Mouse (Mus musculus): ENCODE measurements around the gene Tsen15. TPM values are rescaled to one million over a fixed set of nuclear protein-coding genes. Genes with fewer than 3 reads are reported as not detected.

The Tsen15 gene
- polyA plus RNA-seq (2016; fragmentation: Nextera tagmentation; extraction: Ambion mirVana): 94.1 and 96.7 TPM in 2 replicates

GRCm38 (mm10) chr1:152386188-152386835 is at the start of gene Tsen15:
Tsen15 (minus strand) TSS chr1:152386688.
- H3K4me2 ChIP-seq: peak within 1 kb of the TSS; percentile 72
- H3K27ac ChIP-seq: no peak within 1 kb of the TSS
- H3K36me3 ChIP-seq: peaks cover 12% of the 10 kb centered on the region
- WGBS: under 1% methylated on average over 57 of the region's 57 CpGs
- no peaks in the 10 kb centered on the region for H3K27me3 ChIP-seq
- H3K4me3 ChIP-seq (replicated peaks): peak within 1 kb of the TSS; percentile 90
- ATAC-seq (ENCODE audit: insufficient number of reproducible peaks, insufficient read depth, low FRiP score, low TSS enrichment, low read depth): peak; percentile 96
- H3K9me3 ChIP-seq: no peaks in the 10 kb centered on the region
- H3K4me1 ChIP-seq (replicated peaks): 0 out of 2 replicates have a peak, but pooled peaks cover 3% of the 10 kb centered on the region
- peak within 1 kb of the TSS; percentile 85 for H3K9ac ChIP-seq (replicated peaks)

DNA sequence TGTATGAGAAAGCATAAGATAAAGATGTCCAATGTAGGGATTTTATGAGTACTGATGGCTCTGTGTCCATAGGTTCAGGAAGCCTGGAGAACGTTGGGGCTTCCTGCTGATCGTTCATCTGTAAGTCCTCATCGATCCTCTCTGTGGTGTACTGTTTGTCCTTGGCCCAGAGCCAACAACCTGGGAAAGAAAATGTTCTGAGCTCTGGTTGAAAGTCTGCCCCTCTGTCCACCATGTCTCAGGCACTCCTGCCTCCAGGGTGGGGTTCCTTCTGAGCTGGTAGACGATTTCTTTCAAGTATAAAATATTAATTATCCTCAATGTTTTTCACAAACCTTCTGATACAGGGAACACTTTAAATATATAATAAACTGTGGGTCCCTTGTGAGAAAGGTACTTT is 47.7 kb upstream of the Tsen15 start:
- no peak overlapping the region for H3K4me3 ChIP-seq (replicated peaks)
- whole genome bisulfite sequencing: 70% methylated on average over 4 of the region's 4 CpGs
- no peak overlapping the region for H3K9ac ChIP-seq (replicated peaks)
- H3K27me3 ChIP-seq: 0 out of 2 replicates have a peak, but pooled peaks cover 3% of the 10 kb centered on the region
- no peak for ATAC-seq (ENCODE audit: insufficient number of reproducible peaks, insufficient read depth, low FRiP score, low TSS enrichment, low read depth)
- no peaks in the 10 kb centered on the region for H3K36me3 ChIP-seq
- no peaks in the 10 kb centered on the region for H3K9me3 ChIP-seq
- no peak overlapping the region for H3K27ac ChIP-seq
- H3K4me2 ChIP-seq: no peak overlapping the region
- no peaks in the 10 kb centered on the region for H3K4me1 ChIP-seq (replicated peaks)

- WGBS: 89% methylated on average over 7 of the region's 7 CpGs
- H3K4me1 ChIP-seq (replicated peaks): no peaks in the 10 kb centered on the region
- no peak for ATAC-seq (ENCODE audit: insufficient number of reproducible peaks, insufficient read depth, low FRiP score, low TSS enrichment, low read depth)
- H3K9ac ChIP-seq (replicated peaks): no peak overlapping the region
- 0 out of 2 replicates have a peak, but pooled peaks cover 3% of the 10 kb centered on the region for H3K27me3 ChIP-seq
- no peaks in the 10 kb centered on the region for H3K36me3 ChIP-seq
- H3K4me2 ChIP-seq: no peak overlapping the region
- no peaks in the 10 kb centered on the region for H3K9me3 ChIP-seq
- no peak overlapping the region for H3K27ac ChIP-seq
- no peak overlapping the region for H3K4me3 ChIP-seq (replicated peaks)
Observed at GRCm38 (mm10) chr1:152429805-152430204, 43.3 kb upstream of the Tsen15 start.

DNA sequence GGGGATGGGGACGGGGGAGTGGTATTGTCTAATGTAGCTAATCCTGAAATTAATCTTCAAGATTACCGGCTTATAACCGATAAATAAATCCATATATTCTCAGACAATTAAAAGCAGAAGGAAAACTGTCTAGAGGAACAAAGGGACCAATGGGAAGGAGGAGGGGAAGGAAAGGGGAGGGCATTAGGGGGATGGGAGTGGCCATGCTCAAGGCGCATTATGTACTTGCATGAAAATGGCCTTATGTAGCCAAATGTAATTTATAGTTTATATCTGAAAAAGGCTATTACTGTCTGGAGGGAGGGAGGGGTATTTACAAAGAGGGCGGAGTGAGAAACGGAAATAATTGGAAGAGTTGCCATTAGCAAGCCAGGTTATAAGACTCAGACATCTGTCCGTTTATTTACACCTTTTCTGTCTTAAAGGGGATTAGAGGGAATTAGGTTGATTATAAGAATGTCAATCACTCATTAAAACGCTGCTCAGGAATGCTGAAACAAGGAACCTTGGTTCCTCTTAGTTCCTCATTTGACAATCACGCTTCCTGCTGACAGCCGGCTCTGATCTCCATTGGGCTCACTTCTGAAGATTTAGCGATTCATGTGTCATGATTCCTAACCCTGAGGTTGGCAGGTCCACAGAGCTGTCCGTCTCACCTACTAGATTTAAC is 41.6 kb upstream of the Tsen15 start:
- no peak overlapping the region for H3K4me2 ChIP-seq
- H3K4me1 ChIP-seq (replicated peaks): peaks cover 3% of the 10 kb centered on the region; the same call in 1 of the 2 replicates
- H3K36me3 ChIP-seq: no peaks in the 10 kb centered on the region
- H3K4me3 ChIP-seq (replicated peaks): no peak overlapping the region
- H3K9ac ChIP-seq (replicated peaks): no peak overlapping the region
- no peak overlapping the region for H3K27ac ChIP-seq
- no peaks in the 10 kb centered on the region for H3K9me3 ChIP-seq
- 51% methylated on average over 12 of the region's 12 CpGs for WGBS
- no peak for ATAC-seq (ENCODE audit: insufficient number of reproducible peaks, insufficient read depth, low FRiP score, low TSS enrichment, low read depth)
- H3K27me3 ChIP-seq: no peaks in the 10 kb centered on the region

- no peak overlapping the region for H3K27ac ChIP-seq
- H3K4me1 ChIP-seq (replicated peaks): peaks cover 14% of the 10 kb centered on the region
- ATAC-seq (ENCODE audit: insufficient number of reproducible peaks, insufficient read depth, low FRiP score, low TSS enrichment, low read depth): no peak
- 84% methylated on average over 3 of the region's 3 CpGs for WGBS
- no peak overlapping the region for H3K9ac ChIP-seq (replicated peaks)
- H3K36me3 ChIP-seq: no peaks in the 10 kb centered on the region
- H3K27me3 ChIP-seq: no peaks in the 10 kb centered on the region
- H3K4me2 ChIP-seq: no peak overlapping the region
- no peaks in the 10 kb centered on the region for H3K9me3 ChIP-seq
- H3K4me3 ChIP-seq (replicated peaks): no peak overlapping the region
Observed at GRCm38 (mm10) chr1:152423052-152423451, 36.6 kb upstream of the Tsen15 start.

DNA sequence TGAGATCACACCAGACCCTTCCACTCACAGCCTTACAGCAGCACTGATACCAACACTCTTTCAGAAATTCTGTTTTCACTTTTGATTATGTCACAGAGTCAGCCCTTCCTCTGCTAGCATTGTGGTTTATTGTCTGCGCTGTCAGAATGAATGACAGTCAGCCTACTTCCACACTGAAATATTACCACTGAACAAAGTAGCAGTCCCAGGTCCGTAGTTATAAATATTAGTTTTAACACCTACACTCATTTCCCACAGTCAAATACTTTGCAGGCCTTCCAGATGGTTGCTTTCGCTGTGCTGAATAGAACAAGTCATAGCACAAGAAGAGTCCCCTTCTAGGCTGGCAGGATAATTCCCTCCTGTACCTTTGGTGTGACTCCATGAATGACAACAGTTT is 35.8 kb upstream of the Tsen15 start:
- H3K4me2 ChIP-seq: no peak overlapping the region
- 0 out of 2 replicates have a peak overlapping the region, but pooled peaks have one; percentile 54 for H3K27ac ChIP-seq
- peaks cover 18% of the 10 kb centered on the region for H3K4me1 ChIP-seq (replicated peaks)
- no peak overlapping the region for H3K4me3 ChIP-seq (replicated peaks)
- H3K9ac ChIP-seq (replicated peaks): no peak overlapping the region
- WGBS: 61% methylated on average over 3 of the region's 3 CpGs
- no peaks in the 10 kb centered on the region for H3K27me3 ChIP-seq
- no peak for ATAC-seq (ENCODE audit: insufficient number of reproducible peaks, insufficient read depth, low FRiP score, low TSS enrichment, low read depth)
- no peaks in the 10 kb centered on the region for H3K9me3 ChIP-seq
- no peaks in the 10 kb centered on the region for H3K36me3 ChIP-seq

GRCm38 (mm10) chr1:152417602-152418001 is 31.1 kb upstream of the Tsen15 start:
- no peak overlapping the region for H3K9ac ChIP-seq (replicated peaks)
- H3K4me2 ChIP-seq: no peak overlapping the region
- H3K4me1 ChIP-seq (replicated peaks): peaks cover 14% of the 10 kb centered on the region
- WGBS: 8% methylated on average over 5 of the region's 5 CpGs
- H3K27ac ChIP-seq: no peak overlapping the region
- H3K9me3 ChIP-seq: no peaks in the 10 kb centered on the region
- no peak overlapping the region for H3K4me3 ChIP-seq (replicated peaks)
- no peak for ATAC-seq (ENCODE audit: insufficient number of reproducible peaks, insufficient read depth, low FRiP score, low TSS enrichment, low read depth)
- H3K36me3 ChIP-seq: no peaks in the 10 kb centered on the region
- no peaks in the 10 kb centered on the region for H3K27me3 ChIP-seq

GRCm38 (mm10) chr1:152416306-152416904 is 29.9 kb upstream of the Tsen15 start:
- peaks cover 6% of the 10 kb centered on the region; the same call in 1 of the 2 replicates for H3K9me3 ChIP-seq
- no peak overlapping the region for H3K27ac ChIP-seq
- H3K4me1 ChIP-seq (replicated peaks): peaks cover 11% of the 10 kb centered on the region
- 63% methylated on average over 13 of the region's 13 CpGs for WGBS
- H3K4me2 ChIP-seq: no peak overlapping the region
- ATAC-seq (ENCODE audit: insufficient number of reproducible peaks, insufficient read depth, low FRiP score, low TSS enrichment, low read depth): no peak
- no peak overlapping the region for H3K4me3 ChIP-seq (replicated peaks)
- no peak overlapping the region for H3K9ac ChIP-seq (replicated peaks)
- H3K36me3 ChIP-seq: no peaks in the 10 kb centered on the region
- H3K27me3 ChIP-seq: no peaks in the 10 kb centered on the region

GRCm38 (mm10) chr1:152414451-152414850 is 28.0 kb upstream of the Tsen15 start:
- H3K4me1 ChIP-seq (replicated peaks): peaks cover 7% of the 10 kb centered on the region
- no peak overlapping the region for H3K4me2 ChIP-seq
- no peak overlapping the region for H3K9ac ChIP-seq (replicated peaks)
- no peak for ATAC-seq (ENCODE audit: insufficient number of reproducible peaks, insufficient read depth, low FRiP score, low TSS enrichment, low read depth)
- WGBS: 79% methylated on average over 10 of the region's 10 CpGs
- H3K27me3 ChIP-seq: no peaks in the 10 kb centered on the region
- no peaks in the 10 kb centered on the region for H3K36me3 ChIP-seq
- peaks cover 6% of the 10 kb centered on the region; the same call in 1 of the 2 replicates for H3K9me3 ChIP-seq
- no peak overlapping the region for H3K4me3 ChIP-seq (replicated peaks)
- no peak overlapping the region for H3K27ac ChIP-seq

- no peak overlapping the region for H3K4me3 ChIP-seq (replicated peaks)
- peaks cover 7% of the 10 kb centered on the region for H3K4me1 ChIP-seq (replicated peaks)
- peaks cover 6% of the 10 kb centered on the region; the same call in 1 of the 2 replicates for H3K9me3 ChIP-seq
- no peak overlapping the region for H3K9ac ChIP-seq (replicated peaks)
- 53% methylated on average over 1 of the region's 1 CpGs for WGBS
- no peaks in the 10 kb centered on the region for H3K27me3 ChIP-seq
- no peak overlapping the region for H3K4me2 ChIP-seq
- H3K36me3 ChIP-seq: no peaks in the 10 kb centered on the region
- no peak overlapping the region for H3K27ac ChIP-seq
- no peak for ATAC-seq (ENCODE audit: insufficient number of reproducible peaks, insufficient read depth, low FRiP score, low TSS enrichment, low read depth)
Observed at GRCm38 (mm10) chr1:152413961-152414360, 27.5 kb upstream of the Tsen15 start.

GRCm38 (mm10) chr1:152413116-152413515 is 26.6 kb upstream of the Tsen15 start:
- peaks cover 6% of the 10 kb centered on the region; the same call in 1 of the 2 replicates for H3K9me3 ChIP-seq
- 92% methylated on average over 2 of the region's 2 CpGs for WGBS
- ATAC-seq (ENCODE audit: insufficient number of reproducible peaks, insufficient read depth, low FRiP score, low TSS enrichment, low read depth): no peak

More at GRCm38 (mm10) chr1:152413116-152413515, 26.6 kb upstream of the Tsen15 start:
- Histone ChIP-seq H3K9ac (replicated peaks) (no peak overlapping the region), H3K27me3 (no peaks in the 10 kb centered on the region), H3K27ac (no peak overlapping the region), H3K4me3 (replicated peaks) (no peak overlapping the region), H3K36me3 (no peaks in the 10 kb centered on the region), H3K4me2 (no peak overlapping the region), H3K4me1 (replicated peaks) (peaks cover 7% of the 10 kb centered on the region)

Data from limb, embryonic 12.5 days (tissue).